Mouse (Mus musculus): Measurements from ENCODE around the gene Rom1.
A peak's percentile ranks its signal among the peaks of the same experiment; 100 is the strongest.
"Not testable (repeated sequence)": the region's sequence is repeated elsewhere in the genome, so short reads cannot be mapped to it uniquely, and the experiment has no call there.

The Rom1 gene

DNA sequence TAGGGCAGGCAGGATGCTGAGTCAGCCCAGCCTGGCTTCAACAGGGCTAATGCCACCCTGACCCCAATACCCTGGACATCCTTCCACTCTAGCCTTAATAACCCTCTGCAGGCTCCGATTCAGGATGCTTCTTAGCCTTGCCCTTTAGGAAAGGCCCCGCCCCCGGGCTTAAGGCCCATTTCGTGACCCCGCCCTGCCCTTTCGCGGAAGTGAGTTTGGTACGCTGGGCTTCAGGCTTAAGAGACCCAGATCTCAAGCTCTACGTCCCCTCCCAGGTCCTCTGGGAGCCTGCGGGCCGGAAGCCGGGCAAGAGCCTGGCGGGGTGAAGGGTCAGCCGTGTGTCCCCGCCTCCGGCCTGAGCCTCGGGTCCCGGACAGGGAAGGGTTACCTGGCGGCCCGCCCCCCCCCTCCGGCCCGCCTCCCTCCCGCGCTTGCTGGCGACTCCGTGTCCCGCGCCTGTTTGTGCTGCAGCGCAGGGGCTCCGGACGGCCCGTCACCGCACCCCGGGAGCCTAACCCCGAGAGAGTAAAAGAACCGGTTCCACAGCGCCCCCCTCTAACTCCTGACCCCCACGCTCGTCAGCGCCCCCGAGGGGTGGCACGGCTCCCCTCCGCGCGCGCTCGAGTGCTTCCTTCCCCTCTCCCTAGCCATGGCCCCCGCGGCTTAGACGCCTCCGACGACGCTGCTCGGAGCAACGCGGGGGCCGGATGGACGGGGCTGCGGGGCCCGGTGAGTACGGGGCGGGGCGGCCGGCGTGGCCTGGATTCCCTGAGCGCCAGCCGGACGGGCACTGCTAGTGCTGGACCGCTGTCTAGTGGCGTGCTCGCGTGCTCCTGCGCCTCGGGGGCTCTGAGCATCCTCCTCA, at the start of gene Rom1, which contains the start of gene Eml3:
Gene Rom1 (minus strand): TSS at position 133 of the 865 bp plus-strand sequence.
Gene Eml3 (plus strand): TSS at position 329 of the 865 bp plus-strand sequence.
- DNase-seq (ENCODE audit: low spot score in 2 of 2): peak; percentile 85 to 94

DNA sequence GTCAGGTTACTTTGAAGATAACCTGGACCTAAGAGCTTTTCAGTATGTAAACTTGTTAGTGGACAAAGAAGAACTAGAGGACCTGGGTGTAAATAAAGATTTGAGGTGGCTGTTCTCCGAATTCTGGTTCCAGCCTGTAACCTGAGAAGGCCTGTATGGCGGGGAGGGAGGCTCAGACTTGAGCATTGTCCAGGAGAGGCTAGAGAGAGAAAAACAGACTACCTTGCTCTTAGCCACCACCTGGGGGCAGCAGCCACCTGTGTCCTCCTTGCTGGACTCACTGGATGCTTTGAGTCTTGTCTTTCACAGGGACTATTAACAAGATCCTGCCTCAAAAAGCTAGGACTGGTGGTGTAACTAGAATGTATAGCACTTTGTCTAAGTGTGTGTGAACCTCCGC, 47.4 kb upstream of the Rom1 start:
- DNase-seq (ENCODE audit: low spot score in 2 of 2): peak in 1 of 2 experiments; percentile 61

- DNase-seq (ENCODE audit: low spot score in 2 of 2): no peak
These were observed 46.3 kb upstream of the Rom1 start for GRCm38 (mm10) chr19:8975491-8975890.

GRCm38 (mm10) chr19:8974638-8975037, 45.5 kb upstream of the Rom1 start:
- no peak for DNase-seq (ENCODE audit: low spot score in 2 of 2)

DNA sequence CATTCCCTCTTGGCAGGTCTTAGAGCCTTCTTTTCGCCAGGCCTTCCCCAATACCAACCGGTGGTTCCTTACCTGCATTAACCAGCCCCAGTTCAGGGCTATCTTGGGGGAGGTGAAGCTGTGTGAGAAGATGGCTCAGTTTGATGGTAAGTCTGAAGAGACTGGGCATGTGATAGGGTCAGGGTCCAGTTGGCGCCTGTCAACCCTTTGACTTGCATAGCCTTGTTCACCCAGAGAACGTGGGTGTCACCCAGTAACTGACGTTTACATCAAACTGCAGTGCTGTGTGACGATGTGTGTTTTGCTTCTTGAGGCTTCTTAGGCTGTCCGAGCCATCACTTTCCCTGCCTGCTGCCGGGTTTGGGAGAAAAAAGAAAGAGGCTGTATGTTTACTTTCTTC, 43.3 kb upstream of the Rom1 start:
- DNase-seq (ENCODE audit: low spot score in 2 of 2): not testable (repeated sequence)

- DNase-seq (ENCODE audit: low spot score in 2 of 2): no peak
These were observed 38.7 kb upstream of the Rom1 start for GRCm38 (mm10) chr19:8967893-8968292.

DNA sequence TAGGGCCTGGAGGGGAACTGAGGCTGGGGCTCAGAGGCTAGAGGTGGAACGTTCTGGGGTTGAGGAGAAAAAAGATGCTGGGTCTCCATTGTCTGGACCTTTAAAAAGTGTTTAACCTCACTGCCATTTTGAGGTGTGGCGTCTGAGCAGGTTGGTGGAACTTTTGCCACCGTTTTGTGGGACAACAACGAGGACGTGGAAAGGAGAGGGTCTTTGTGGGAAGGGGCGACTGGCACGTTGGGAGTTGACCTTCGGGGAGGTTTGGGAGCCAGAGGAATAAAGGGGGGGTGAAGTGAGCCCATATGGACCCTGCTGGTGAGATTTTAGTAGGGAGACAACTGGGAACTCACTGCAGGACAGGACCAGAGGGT, 38.2 kb upstream of the Rom1 start:
- no peak for DNase-seq (ENCODE audit: low spot score in 2 of 2)

- DNase-seq (ENCODE audit: low spot score in 2 of 2): peak; percentile 95 to 99
These were observed 37.6 kb upstream of the Rom1 start, which contains the start of gene Eef1g for GRCm38 (mm10) chr19:8966590-8967372. Gene Eef1g (plus strand): TSS chr19:8967041.

- DNase-seq (ENCODE audit: low spot score in 2 of 2): no peak
These were observed 37.0 kb upstream of the Rom1 start for GRCm38 (mm10) chr19:8966198-8966589.

DNA sequence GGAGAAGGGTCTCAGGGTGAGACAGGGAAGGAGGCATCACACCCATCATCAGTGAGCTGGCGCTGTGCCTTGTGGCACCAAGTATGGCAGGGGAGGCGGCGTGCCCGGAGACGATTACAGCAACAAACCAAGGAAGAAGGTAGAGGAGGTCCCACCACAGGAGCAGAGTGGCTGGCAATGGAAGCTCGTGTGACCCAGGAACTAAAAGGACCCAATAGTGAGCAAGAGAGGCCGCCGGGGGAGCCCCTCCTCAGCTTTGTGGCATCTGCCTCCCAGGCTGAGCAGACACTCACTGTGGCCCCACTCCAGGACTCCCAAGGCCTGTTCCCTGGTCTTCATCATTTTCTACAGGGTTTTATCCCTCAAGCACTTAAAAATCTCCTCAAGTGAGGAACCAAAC, 36.6 kb upstream of the Rom1 start:
- DNase-seq (ENCODE audit: low spot score in 2 of 2): no peak

DNA sequence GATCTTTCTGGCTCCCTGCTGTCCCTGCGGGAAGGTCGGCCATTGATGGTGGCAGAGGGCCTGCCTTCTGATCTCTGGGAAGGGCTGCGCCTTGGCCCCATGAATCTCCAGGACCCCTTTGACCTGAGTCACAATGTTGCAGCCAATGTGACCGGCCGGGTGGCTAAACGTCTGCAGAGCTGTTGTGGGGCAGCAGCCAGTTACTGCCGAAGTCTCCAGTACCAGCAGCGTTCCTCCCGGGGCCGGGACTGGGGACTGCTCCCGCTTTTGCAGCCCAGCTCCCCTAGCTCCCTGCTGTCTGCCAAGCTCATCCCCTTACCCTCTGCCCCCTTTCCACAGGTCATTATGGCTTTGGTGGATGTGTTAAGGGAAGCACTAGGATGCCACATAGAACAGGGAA, 35.9 kb upstream of the Rom1 start:
- no peak for DNase-seq (ENCODE audit: low spot score in 2 of 2)

DNA sequence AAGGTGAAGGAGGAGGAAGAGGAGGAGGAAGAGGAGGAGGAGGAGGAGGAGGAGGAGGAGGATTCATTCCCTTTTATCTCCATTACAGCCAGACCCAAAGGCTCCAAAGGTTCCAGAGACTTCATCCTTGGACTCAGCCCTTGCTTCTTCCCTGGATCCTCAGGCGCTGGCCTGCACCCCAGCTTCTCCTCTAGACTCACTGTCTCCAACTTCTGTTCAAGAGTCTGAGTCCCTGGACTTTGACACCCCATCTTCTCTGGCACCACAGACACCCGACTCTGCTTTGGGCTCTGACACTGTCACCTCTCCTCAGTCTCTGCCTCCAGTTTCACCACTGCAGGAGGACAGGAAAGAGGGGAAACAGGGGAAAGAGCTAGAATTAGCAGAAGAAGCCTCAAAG, 33.1 kb upstream of the Rom1 start:
- no peak for DNase-seq (ENCODE audit: low spot score in 2 of 2)

GRCm38 (mm10) chr19:8954171-8954570, 25.0 kb upstream of the Rom1 start:
- no peak for DNase-seq (ENCODE audit: low spot score in 2 of 2)

GRCm38 (mm10) chr19:8953135-8954039, 24.2 kb upstream of the Rom1 start, which contains the start of gene Tut1:
Gene Tut1 (plus strand): TSS chr19:8953847.
- DNase-seq (ENCODE audit: low spot score in 2 of 2): peak; percentile 91 to 92

DNA sequence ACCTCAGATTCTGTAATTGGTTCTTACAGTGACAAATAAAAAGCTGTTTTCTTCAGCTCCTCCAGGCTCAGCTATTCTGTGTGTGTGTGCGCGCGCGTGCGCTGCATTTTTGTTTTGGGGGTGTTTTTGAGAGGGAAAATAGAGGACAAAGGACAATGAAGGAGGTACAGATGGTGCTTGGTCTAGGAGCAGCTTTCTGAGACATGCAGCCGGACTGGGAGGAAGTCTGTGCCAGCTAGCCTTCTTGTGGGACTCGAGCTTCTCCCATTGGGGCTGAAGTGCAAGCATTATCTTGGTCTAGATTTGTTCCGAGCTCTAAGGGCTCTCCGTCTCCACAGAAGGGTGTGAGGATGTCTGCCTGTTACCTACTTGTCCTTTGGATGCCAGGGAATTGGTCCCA, 23.1 kb upstream of the Rom1 start:
- DNase-seq (ENCODE audit: low spot score in 2 of 2): no peak

DNA sequence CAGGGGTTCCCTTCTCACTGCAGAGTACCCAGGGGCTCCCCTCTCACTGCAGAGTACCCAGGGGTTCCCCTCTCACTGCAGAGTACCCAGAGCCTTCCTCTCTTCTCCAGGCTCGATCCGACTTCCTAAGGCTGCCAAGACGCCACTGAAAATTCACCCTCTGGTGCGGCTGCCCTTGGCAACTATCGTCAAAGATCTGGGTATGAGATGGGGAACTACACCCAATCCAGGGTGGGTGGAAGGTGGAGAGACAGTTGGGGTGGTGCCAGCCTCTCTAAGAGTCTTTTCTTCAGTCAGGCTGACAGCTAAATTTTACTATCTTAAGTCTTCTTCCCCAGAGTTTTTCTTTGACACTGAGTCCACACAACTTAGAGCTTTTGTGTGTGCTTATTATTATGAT, 21.0 kb upstream of the Rom1 start:
- DNase-seq (ENCODE audit: low spot score in 2 of 2): no peak

- no peak for DNase-seq (ENCODE audit: low spot score in 2 of 2)
These were observed 17.8 kb upstream of the Rom1 start for GRCm38 (mm10) chr19:8946929-8947328.

- no peak for DNase-seq (ENCODE audit: low spot score in 2 of 2)
These were observed 16.1 kb upstream of the Rom1 start for GRCm38 (mm10) chr19:8945251-8945650.

- DNase-seq (ENCODE audit: low spot score in 2 of 2): peak in 1 of 2 experiments; percentile 62
These were observed 15.6 kb upstream of the Rom1 start for GRCm38 (mm10) chr19:8944750-8945149.

GRCm38 (mm10) chr19:8944062-8944461, 14.9 kb upstream of the Rom1 start:
- DNase-seq (ENCODE audit: low spot score in 2 of 2): peak in 1 of 2 experiments; percentile 57

- DNase-seq (ENCODE audit: low spot score in 2 of 2): no peak
These were observed 13.9 kb upstream of the Rom1 start for GRCm38 (mm10) chr19:8943047-8943446.
